Comparison of ENCODE assay signal across 19 mouse cellular contexts in genomic region chr11:94680639-94681038, GRCm38 (mm10). TPM values are rescaled to one million over a fixed set of nuclear protein-coding genes. Genes with fewer than 3 reads are reported as not detected.
DNase-seq lines count a peak whose midpoint lies in the region; ATAC-seq and TF ChIP-seq lines count a peak whose summit lies in the region.
"Had no signal": no experiment of that assay in that cellular context is flagged by ENCODE, and none has a peak within 500 bp of the region (broad histone marks: within the 10 kb centered on the region; RNA-seq: fewer than 3 reads in every experiment).

No protein-coding gene starts in this region.

- TF ChIP-seq CTCF in kidney, adult 2 months (conservative IDR thresholded peaks at IDR 0.05; ENCODE audit: insufficient read depth, insufficient read length, low read depth, low read length): 0 out of 2 replicates have a peak, but pooled peaks have one; percentile 19
- TF ChIP-seq CTCF in midbrain, postnatal 0 days (IDR thresholded peaks at IDR 0.05): peak; percentile 27
- TF ChIP-seq CTCF in stomach, postnatal 0 days (IDR thresholded peaks at IDR 0.05; ENCODE audit: low read depth): peak; percentile 34; the same call in 1 of the 2 replicates

- in situ Hi-C loops in ES-E14 (cut with MboI; ENCODE audit: low sequenced_read_pairs in 2 of 2, unreplicated experiment in 2 of 2): no loop called here

- H3K27me3 ChIP-seq in kidney, adult 2 months (replicated peaks; ENCODE audit: control insufficient read depth, insufficient read depth, low read length): no peaks in the 10 kb centered on the region
- no peaks in the 10 kb centered on the region for H3K27me3 ChIP-seq in midbrain, postnatal 0 days (ENCODE audit: insufficient read depth, low read length)
- H3K27me3 ChIP-seq in midbrain, embryonic 11.5 days (ENCODE audit: control insufficient read depth, insufficient read depth, low read length): no peaks in the 10 kb centered on the region
- no peaks in the 10 kb centered on the region for H3K27me3 ChIP-seq in stomach, postnatal 0 days (ENCODE audit: control insufficient read depth, insufficient read depth, low read length)
- H3K27me3 ChIP-seq: hindbrain, embryonic 13.5 days; limb, embryonic 15.5 days; neural tube, embryonic 13.5 days had no signal

- no peak overlapping the region for H3K9ac ChIP-seq in midbrain, postnatal 0 days (replicated peaks; ENCODE audit: low read length, poor library complexity, severe bottlenecking)
- H3K9ac ChIP-seq in midbrain, embryonic 11.5 days (ENCODE audit: low read length): no peak overlapping the region
- no peak overlapping the region for H3K9ac ChIP-seq in ES-E14 (ENCODE audit: insufficient read depth, low read depth, low read length, poor library complexity, severe bottlenecking)
- H3K9ac ChIP-seq in stomach, postnatal 0 days (ENCODE audit: low read length): no peak overlapping the region
- H3K9ac ChIP-seq: hindbrain, embryonic 13.5 days; limb, embryonic 15.5 days; neural tube, embryonic 13.5 days had no signal

- no peak for TF ChIP-seq POLR2A in kidney, adult 2 months (IDR thresholded peaks at IDR 0.05; ENCODE audit: low read depth, low read length)

- no peaks in the 10 kb centered on the region for H3K9me3 ChIP-seq in midbrain, postnatal 0 days (ENCODE audit: low read length)
- no peaks in the 10 kb centered on the region for H3K9me3 ChIP-seq in midbrain, embryonic 11.5 days (ENCODE audit: control insufficient read depth, low read length)
- no peaks in the 10 kb centered on the region for H3K9me3 ChIP-seq in ES-E14 (ENCODE audit: control insufficient read depth, insufficient read depth, low read depth, low read length)
- H3K9me3 ChIP-seq in stomach, postnatal 0 days (ENCODE audit: control insufficient read depth, low read length): no peaks in the 10 kb centered on the region
- H3K9me3 ChIP-seq: hindbrain, embryonic 13.5 days; limb, embryonic 15.5 days; neural tube, embryonic 13.5 days had no signal

- H3K36me3 ChIP-seq in kidney, adult 2 months (ENCODE audit: control insufficient read depth, insufficient read depth, low read length): no peaks in the 10 kb centered on the region
- H3K36me3 ChIP-seq in midbrain, postnatal 0 days (ENCODE audit: insufficient read depth, low read length): no peaks in the 10 kb centered on the region
- H3K36me3 ChIP-seq in midbrain, embryonic 11.5 days (ENCODE audit: control insufficient read depth, insufficient read depth, low read length): no peaks in the 10 kb centered on the region
- no peaks in the 10 kb centered on the region for H3K36me3 ChIP-seq in ES-E14 (ENCODE audit: control insufficient read depth, insufficient read depth, low read length, poor library complexity, severe bottlenecking)
- H3K36me3 ChIP-seq in stomach, postnatal 0 days (ENCODE audit: control insufficient read depth, insufficient read depth, low read length): no peaks in the 10 kb centered on the region
- H3K36me3 ChIP-seq: hindbrain, embryonic 13.5 days; limb, embryonic 15.5 days; neural tube, embryonic 13.5 days had no signal

- H3K4me3 ChIP-seq in kidney, adult 2 months (ENCODE audit: insufficient read depth, low read depth, low read length): no peak overlapping the region
- H3K4me3 ChIP-seq in midbrain, postnatal 0 days (ENCODE audit: low read depth, low read length): no peak overlapping the region
- no peak overlapping the region for H3K4me3 ChIP-seq in midbrain, embryonic 11.5 days (ENCODE audit: low read depth, low read length)
- no peak overlapping the region for H3K4me3 ChIP-seq in ES-E14 (ENCODE audit: insufficient read depth in 1 of 2, low read depth in 1 of 2, low read length in 2 of 2, poor library complexity in 1 of 2, severe bottlenecking in 1 of 2)
- H3K4me3 ChIP-seq in stomach, postnatal 0 days (ENCODE audit: low read depth, low read length): no peak overlapping the region
- H3K4me3 ChIP-seq: erythroblast, embryonic 14.5 days; hindbrain, embryonic 13.5 days; limb, embryonic 15.5 days; neural tube, embryonic 13.5 days had no signal

- TF ChIP-seq EP300 in stomach, postnatal 0 days (optimal IDR thresholded peaks at IDR 0.05): no peak

- H3K27ac ChIP-seq in kidney, adult 2 months (ENCODE audit: insufficient read depth, low read depth, low read length): no peak overlapping the region
- H3K27ac ChIP-seq in midbrain, postnatal 0 days (ENCODE audit: low read depth, low read length): no peak overlapping the region
- H3K27ac ChIP-seq in midbrain, embryonic 11.5 days (ENCODE audit: low read depth, low read length): no peak overlapping the region
- no peak overlapping the region for H3K27ac ChIP-seq in ES-E14 (ENCODE audit: insufficient read depth, low read depth, low read length, poor library complexity, severe bottlenecking)
- no peak overlapping the region for H3K27ac ChIP-seq in stomach, postnatal 0 days (replicated peaks)
- H3K27ac ChIP-seq: hindbrain, embryonic 13.5 days; limb, embryonic 15.5 days; neural tube, embryonic 13.5 days had no signal

- H3K4me1 ChIP-seq in kidney, adult 2 months (ENCODE audit: control insufficient read depth, insufficient read depth, low read length): peaks cover 5% of the 10 kb centered on the region
- H3K4me1 ChIP-seq in midbrain, postnatal 0 days (ENCODE audit: insufficient read depth, low read length): peaks cover 8% of the 10 kb centered on the region
- peaks cover 14% of the 10 kb centered on the region for H3K4me1 ChIP-seq in midbrain, embryonic 11.5 days (ENCODE audit: control insufficient read depth, insufficient read depth, low read length)
- H3K4me1 ChIP-seq in ES-E14 (ENCODE audit: control insufficient read depth in 2 of 2, insufficient read depth in 2 of 2, low read length in 2 of 2, poor library complexity in 1 of 2): peaks cover 0 to 14% of the 10 kb centered on the region in 2 experiments; a peak in 2 of 4 replicates
- H3K4me1 ChIP-seq in stomach, postnatal 0 days (replicated peaks; ENCODE audit: control insufficient read depth, insufficient read depth): 0 out of 2 replicates have a peak, but pooled peaks cover 4% of the 10 kb centered on the region

- H3K4me2 ChIP-seq in midbrain, postnatal 0 days (ENCODE audit: low read depth, low read length, poor library complexity, severe bottlenecking): no peak overlapping the region
- H3K4me2 ChIP-seq in midbrain, embryonic 11.5 days: no peak overlapping the region
- H3K4me2 ChIP-seq in stomach, postnatal 0 days (replicated peaks; ENCODE audit: low read depth): no peak overlapping the region
- H3K4me2 ChIP-seq: hindbrain, embryonic 13.5 days; limb, embryonic 15.5 days; neural tube, embryonic 13.5 days had no signal

- no peak for DNase-seq in kidney, adult 2 months
- DNase-seq in kidney, postnatal 4 days: no peak
- DNase-seq in midbrain, postnatal 0 days (ENCODE audit: low spot score): no peak
- no peak for DNase-seq in midbrain, embryonic 11.5 days (ENCODE audit: low spot score, missing footprints)
- no peak for DNase-seq in ES-E14 (ENCODE audit: low read depth, low spot score)
- DNase-seq in stomach, postnatal 0 days (ENCODE audit: low spot score): no peak
- no peak for DNase-seq in MN1 (ENCODE audit: low spot score)
- DNase-seq: cerebellum, adult 8-10 months; gastrocnemius, postnatal 25 days; kidney, adult 8-10 months; spleen, adult 18-20 months had no signal

- no peak for ATAC-seq in midbrain, postnatal 0 days (ENCODE audit: low FRiP score)
- no peak for ATAC-seq in midbrain, embryonic 11.5 days (ENCODE audit: low FRiP score)
- ATAC-seq in stomach, postnatal 0 days (ENCODE audit: low FRiP score, low TSS enrichment): no peak
- ATAC-seq: midbrain, embryonic 16.5 days had no signal

TF ChIP-seq in ES-E14, 5 proteins besides CTCF, POLR2A, EP300 and RAD21 (continues in another document):
- TF ChIP-seq ZC3H11A (IDR thresholded peaks at IDR 0.05; ENCODE audit: borderline replicate concordance, low read depth, low read length): 0 out of 2 replicates have a peak, but pooled peaks have one; percentile 8

RNA-seq across cellular contexts. Expression of gene Xylt2, which starts 3.3 kb away (rescaled TPM):
- 21.3 and 26.6 TPM in 2 replicates for polyA plus RNA-seq in kidney, adult 2 months (2012; rRNA removed)
- 38.4 and 45.8 TPM in 2 replicates for total RNA-seq in midbrain, postnatal 0 days (2014; rRNA removed)
- 10.2 and 12.5 TPM in 2 replicates for polyA plus RNA-seq in midbrain, postnatal 0 days (2015; fragmentation: Nextera tagmentation; extraction: Ambion mirVana)
- polyA plus RNA-seq in midbrain, embryonic 11.5 days (2014; fragmentation: Nextera tagmentation; extraction: Ambion mirVana): 8.2 and 12.0 TPM in 2 replicates
- total RNA-seq in ES-E14 (2012; rRNA removed): 58.0 and 91.2 TPM in 2 replicates
- 8.4 and 8.6 TPM in 2 replicates for polyA plus RNA-seq in stomach, postnatal 0 days (2015; fragmentation: Nextera tagmentation; extraction: Ambion mirVana)

RNA-seq across cellular contexts. Expression of gene Gm11541, which starts 23.7 kb away (rescaled TPM):
- polyA plus RNA-seq in kidney, adult 2 months (2012; rRNA removed): not detected in 2 replicates
- total RNA-seq in midbrain, postnatal 0 days (2014; rRNA removed): 0.22 TPM in 1 of 2 replicates, not detected in the other
- not detected in 2 replicates for polyA plus RNA-seq in midbrain, postnatal 0 days (2015; fragmentation: Nextera tagmentation; extraction: Ambion mirVana)
- polyA plus RNA-seq in midbrain, embryonic 11.5 days (2014; fragmentation: Nextera tagmentation; extraction: Ambion mirVana): not detected in 2 replicates
- 0.18 TPM in 1 of 2 replicates, not detected in the other for total RNA-seq in ES-E14 (2012; rRNA removed)
- 0.11 and 0.15 TPM in 2 replicates for polyA plus RNA-seq in stomach, postnatal 0 days (2015; fragmentation: Nextera tagmentation; extraction: Ambion mirVana)
- total RNA-seq: gastrocnemius, postnatal 25 days; layer of hippocampus, adult 18-20 months; megakaryocyte progenitor cell, adult 5-6 weeks had no signal
- polyA plus RNA-seq: erythroblast, embryonic 14.5 days; heart, embryonic 14.5 days; midbrain, embryonic 16.5 days had no signal

RNA-seq across cellular contexts. Expression of gene Eme1, which starts 26.9 kb away (rescaled TPM):
- polyA plus RNA-seq in kidney, adult 2 months (2012; rRNA removed): 0.13 and 0.22 TPM in 2 replicates
- 0.28 and 0.49 TPM in 2 replicates for total RNA-seq in midbrain, postnatal 0 days (2014; rRNA removed)
- 0.75 and 0.82 TPM in 2 replicates for polyA plus RNA-seq in midbrain, postnatal 0 days (2015; fragmentation: Nextera tagmentation; extraction: Ambion mirVana)
- 46.8 and 47.7 TPM in 2 replicates for polyA plus RNA-seq in midbrain, embryonic 11.5 days (2014; fragmentation: Nextera tagmentation; extraction: Ambion mirVana)
- 46.1 and 57.3 TPM in 2 replicates for total RNA-seq in ES-E14 (2012; rRNA removed)
- 2.7 and 3.4 TPM in 2 replicates for polyA plus RNA-seq in stomach, postnatal 0 days (2015; fragmentation: Nextera tagmentation; extraction: Ambion mirVana)

RNA-seq across cellular contexts. Expression of gene Mrpl27, which starts 27.1 kb away (rescaled TPM):
- 92.0 and 121 TPM in 2 replicates for polyA plus RNA-seq in kidney, adult 2 months (2012; rRNA removed)
- total RNA-seq in midbrain, postnatal 0 days (2014; rRNA removed): 42.5 and 49.5 TPM in 2 replicates
- polyA plus RNA-seq in midbrain, postnatal 0 days (2015; fragmentation: Nextera tagmentation; extraction: Ambion mirVana): 162 and 169 TPM in 2 replicates
- 125 and 129 TPM in 2 replicates for polyA plus RNA-seq in midbrain, embryonic 11.5 days (2014; fragmentation: Nextera tagmentation; extraction: Ambion mirVana)
- 37.2 and 56.3 TPM in 2 replicates for total RNA-seq in ES-E14 (2012; rRNA removed)
- polyA plus RNA-seq in stomach, postnatal 0 days (2015; fragmentation: Nextera tagmentation; extraction: Ambion mirVana): 123 and 124 TPM in 2 replicates

RNA-seq across cellular contexts. Expression of gene Lrrc59, which starts 51.1 kb away (rescaled TPM):
- 43.4 and 43.6 TPM in 2 replicates for polyA plus RNA-seq in kidney, adult 2 months (2012; rRNA removed)
- total RNA-seq in midbrain, postnatal 0 days (2014; rRNA removed): 128 and 129 TPM in 2 replicates
- polyA plus RNA-seq in midbrain, postnatal 0 days (2015; fragmentation: Nextera tagmentation; extraction: Ambion mirVana): 135 and 137 TPM in 2 replicates
- polyA plus RNA-seq in midbrain, embryonic 11.5 days (2014; fragmentation: Nextera tagmentation; extraction: Ambion mirVana): 183 and 199 TPM in 2 replicates
- total RNA-seq in ES-E14 (2012; rRNA removed): 215 and 282 TPM in 2 replicates
- 101 and 109 TPM in 2 replicates for polyA plus RNA-seq in stomach, postnatal 0 days (2015; fragmentation: Nextera tagmentation; extraction: Ambion mirVana)

Comparison
In these comparisons a context has a peak if more than half of its experiments do, and no peak if none do; other contexts are left out.
1. RNA of gene Eme1, which starts 26.9 kb away (polyA plus RNA-seq): 46.8 to 47.7 TPM in midbrain, embryonic 11.5 days; 2.7 to 3.4 TPM in stomach, postnatal 0 days, 0.75 to 0.82 TPM in midbrain, postnatal 0 days and 0.13 to 0.22 TPM in kidney, adult 2 months; every median in the first group is over 10 times any median in the second.
2. Peak in every context shown above with its lines, with median percentiles within 50 percentile points of each other: CTCF ChIP-seq.